In the genomic region with DNA sequence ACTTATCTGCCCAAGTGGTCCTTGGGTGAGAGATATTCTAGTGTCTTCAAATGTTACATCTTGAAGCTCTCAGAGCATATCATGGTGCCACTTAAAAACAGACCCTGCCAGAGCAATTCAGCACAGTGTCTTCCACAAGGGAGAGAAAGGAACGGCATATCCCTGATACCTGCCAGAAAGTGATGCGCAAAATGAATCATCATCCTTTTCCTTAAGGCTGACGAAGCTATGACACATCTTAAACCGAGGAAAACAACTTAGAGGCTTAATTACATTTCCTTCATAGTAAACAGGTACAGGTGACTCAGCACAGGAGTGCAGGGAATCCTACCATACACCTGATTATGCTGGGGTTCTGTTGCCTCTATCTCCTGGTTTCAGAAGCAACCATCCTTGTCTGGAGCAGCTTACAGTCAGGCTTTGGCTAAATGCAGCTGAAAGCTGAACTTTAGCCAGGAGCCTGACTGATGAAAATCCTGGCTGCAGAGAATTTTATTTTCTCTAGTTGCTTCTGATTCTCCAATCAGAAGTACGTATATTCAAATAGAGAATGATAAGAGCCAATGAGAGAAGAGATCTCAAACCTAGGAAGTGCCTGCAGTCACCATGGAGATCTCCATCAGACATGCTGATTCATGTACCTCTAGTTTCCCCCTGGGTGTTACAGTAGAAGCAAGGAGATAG, we compare ENCODE assay signal across 15 mouse cellular contexts.
A peak's percentile ranks its signal among the peaks of the same experiment; 100 is the strongest.
DNase-seq lines count a peak whose midpoint lies in the region; ATAC-seq lines count a peak whose summit lies in the region.
"Had no signal": no experiment of that assay in that cellular context is flagged by ENCODE, and none has a peak within 500 bp of the region (broad histone marks: within the 10 kb centered on the region; RNA-seq: fewer than 3 reads in every experiment).

No protein-coding gene starts in this region.

- ATAC-seq in embryonic facial prominence, embryonic 14.5 days (ENCODE audit: low read depth), result no peak
- peak; percentile 48; the same call in 1 of the 2 replicates for ATAC-seq in midbrain, embryonic 16.5 days

- intact Hi-C loops in left cerebral cortex, postnatal 25 days (cut with DNase I), result no loop called here
- intact Hi-C loops in gastrocnemius, postnatal 36 days (cut with DNase I), result no loop called here

- WGBS in embryonic facial prominence, embryonic 14.5 days, result 81% methylated on average over 5 of the region's 5 CpGs
- 85% methylated on average over 5 of the region's 5 CpGs for WGBS in embryonic facial prominence, embryonic 10.5 days
- 89% methylated on average over 5 of the region's 5 CpGs for WGBS in midbrain, embryonic 16.5 days
- WGBS in midbrain, embryonic 10.5 days, result 86% methylated on average over 5 of the region's 5 CpGs

- H3K27ac ChIP-seq in embryonic facial prominence, embryonic 14.5 days (replicated peaks; ENCODE audit: low read depth, low read length), result no peak overlapping the region
- no peak overlapping the region for H3K27ac ChIP-seq in embryonic facial prominence, embryonic 10.5 days (replicated peaks)
- H3K27ac ChIP-seq in midbrain, embryonic 16.5 days (ENCODE audit: low read length), result no peak overlapping the region
- H3K27ac ChIP-seq in midbrain, embryonic 10.5 days (replicated peaks), result no peak overlapping the region
- H3K27ac ChIP-seq: kidney, postnatal 0 days had no signal

- no peak overlapping the region for H3K9ac ChIP-seq in embryonic facial prominence, embryonic 14.5 days (ENCODE audit: low read depth, low read length)
- no peak overlapping the region for H3K9ac ChIP-seq in midbrain, embryonic 16.5 days (ENCODE audit: low read depth, low read length)

- H3K36me3 ChIP-seq in embryonic facial prominence, embryonic 14.5 days (ENCODE audit: control insufficient read depth, insufficient read depth, low read length), result no peaks in the 10 kb centered on the region
- H3K36me3 ChIP-seq in embryonic facial prominence, embryonic 10.5 days (replicated peaks), result no peaks in the 10 kb centered on the region
- H3K36me3 ChIP-seq in midbrain, embryonic 16.5 days (ENCODE audit: control insufficient read depth, insufficient read depth, low read length), result 0 out of 2 replicates have a peak, but pooled peaks cover 2% of the 10 kb centered on the region
- H3K36me3 ChIP-seq in midbrain, embryonic 10.5 days, result no peaks in the 10 kb centered on the region

- H3K4me2 ChIP-seq in embryonic facial prominence, embryonic 14.5 days (ENCODE audit: low read depth, low read length), result no peak overlapping the region
- no peak overlapping the region for H3K4me2 ChIP-seq in midbrain, embryonic 16.5 days (ENCODE audit: low read length)
- H3K4me2 ChIP-seq: liver, embryonic 11.5 days had no signal

- no peaks in the 10 kb centered on the region for H3K4me1 ChIP-seq in embryonic facial prominence, embryonic 14.5 days (ENCODE audit: control insufficient read depth, insufficient read depth, low read length)
- H3K4me1 ChIP-seq in embryonic facial prominence, embryonic 10.5 days, result no peaks in the 10 kb centered on the region
- no peaks in the 10 kb centered on the region for H3K4me1 ChIP-seq in midbrain, embryonic 16.5 days (ENCODE audit: control insufficient read depth, insufficient read depth, low read length)
- H3K4me1 ChIP-seq in midbrain, embryonic 10.5 days, result no peaks in the 10 kb centered on the region

- DNase-seq in embryonic facial prominence, embryonic 14.5 days (ENCODE audit: low spot score), result peak; percentile 5
- DNase-seq in embryonic facial prominence, embryonic 10.5 days (ENCODE audit: low spot score), result no peak
- no peak for DNase-seq in midbrain, embryonic 10.5 days (ENCODE audit: low spot score)
- DNase-seq in fibroblast of lung, adult 2 months (ENCODE audit: low read depth), result peak; percentile 19
- DNase-seq in left cerebral cortex, postnatal 25 days (ENCODE audit: low spot score in 2 of 2), result peak; percentile 24 to 67
- no peak for DNase-seq in gastrocnemius, postnatal 36 days
- no peak for DNase-seq in kidney, postnatal 14 days
- DNase-seq: adrenal gland, postnatal 14 days; cerebellum, adult 9-11 months; heart, adult 11 months; heart, postnatal 4 days had no signal

- H3K4me3 ChIP-seq in embryonic facial prominence, embryonic 14.5 days (ENCODE audit: low read depth, low read length), result no peak overlapping the region
- no peak overlapping the region for H3K4me3 ChIP-seq in embryonic facial prominence, embryonic 10.5 days
- no peak overlapping the region for H3K4me3 ChIP-seq in midbrain, embryonic 16.5 days (ENCODE audit: low read depth, low read length)
- no peak overlapping the region for H3K4me3 ChIP-seq in midbrain, embryonic 10.5 days
- H3K4me3 ChIP-seq: erythroblast, embryonic 14.5 days had no signal

- no peaks in the 10 kb centered on the region for H3K9me3 ChIP-seq in embryonic facial prominence, embryonic 14.5 days (ENCODE audit: control insufficient read depth, low read length)
- H3K9me3 ChIP-seq in embryonic facial prominence, embryonic 10.5 days, result peaks cover 21% of the 10 kb centered on the region; the same call in 1 of the 2 replicates
- H3K9me3 ChIP-seq in midbrain, embryonic 16.5 days (replicated peaks; ENCODE audit: control insufficient read depth, low read length, poor library complexity, severe bottlenecking), result 0 out of 2 replicates have a peak, but pooled peaks cover 2% of the 10 kb centered on the region
- peaks cover 15% of the 10 kb centered on the region; the same call in 1 of the 2 replicates for H3K9me3 ChIP-seq in midbrain, embryonic 10.5 days (replicated peaks)

- H3K27me3 ChIP-seq in embryonic facial prominence, embryonic 14.5 days (replicated peaks; ENCODE audit: control insufficient read depth, insufficient read depth, low read length), result no peaks in the 10 kb centered on the region
- H3K27me3 ChIP-seq in embryonic facial prominence, embryonic 10.5 days (replicated peaks; ENCODE audit: low read depth, poor library complexity, severe bottlenecking), result no peaks in the 10 kb centered on the region
- no peaks in the 10 kb centered on the region for H3K27me3 ChIP-seq in midbrain, embryonic 16.5 days (ENCODE audit: control insufficient read depth, insufficient read depth, low read depth, low read length)
- no peaks in the 10 kb centered on the region for H3K27me3 ChIP-seq in midbrain, embryonic 10.5 days (ENCODE audit: low read depth, poor library complexity, severe bottlenecking)

Comparison
In these comparisons a context has a peak if more than half of its experiments do, and no peak if none do; other contexts are left out.
1. DNase-seq: peak in embryonic facial prominence, embryonic 14.5 days (single experiment), fibroblast of lung, adult 2 months (single experiment) and left cerebral cortex, postnatal 25 days (2 of 2); none in embryonic facial prominence, embryonic 10.5 days (single experiment), midbrain, embryonic 10.5 days (single experiment), gastrocnemius, postnatal 36 days (0 of 2) and kidney, postnatal 14 days (single experiment).